Mouse (Mus musculus): Measurements from ENCODE around the gene Ttc23l. TPM values are rescaled to one million over a fixed set of nuclear protein-coding genes. Genes with fewer than 3 reads are reported as not detected.
"Not testable (repeated sequence)": the region's sequence is repeated elsewhere in the genome, so short reads cannot be mapped to it uniquely, and the experiment has no call there.

The Ttc23l gene
- polyA plus RNA-seq, 1 experiment from 2014 or later, result not detected

GRCm38 (mm10) chr15:10564201-10564600 lies 5.7 kb upstream of the Ttc23l start:
- no peak overlapping the region for H3K4me3 ChIP-seq
- no peak overlapping the region for H3K4me2 ChIP-seq
- 64% methylated on average over 1 of the region's 1 CpGs for WGBS
- no peak overlapping the region for H3K27ac ChIP-seq
- H3K27me3 ChIP-seq, result no peaks in the 10 kb centered on the region
- H3K9me3 ChIP-seq (replicated peaks), result no peaks in the 10 kb centered on the region
- H3K9ac ChIP-seq, result no peak overlapping the region
- peaks cover 30% of the 10 kb centered on the region for H3K36me3 ChIP-seq (ENCODE audit: poor library complexity, severe bottlenecking)
- H3K4me1 ChIP-seq, result no peaks in the 10 kb centered on the region
- no peak for ATAC-seq

DNA sequence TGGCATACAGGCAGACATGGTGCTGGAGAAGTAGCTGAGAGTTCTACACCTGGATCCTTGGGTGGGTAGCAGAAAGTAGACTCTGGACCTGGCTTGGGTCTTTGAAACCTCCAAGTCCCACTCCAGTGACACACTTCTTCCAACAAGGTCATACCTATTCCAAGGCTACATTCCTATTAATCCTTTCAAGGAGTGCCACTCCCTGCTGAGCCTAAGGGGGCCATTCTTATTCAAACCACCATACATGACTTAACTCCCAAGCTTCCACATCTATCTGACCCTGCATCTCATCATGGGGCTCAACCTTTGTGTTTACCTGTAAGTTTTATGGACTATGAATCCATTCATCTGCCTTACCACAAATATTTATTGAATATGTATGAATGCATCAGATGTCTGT lies 3.8 kb upstream of the Ttc23l start:
- no peak for ATAC-seq
- no peaks in the 10 kb centered on the region for H3K9me3 ChIP-seq (replicated peaks)
- H3K4me3 ChIP-seq, result no peak overlapping the region
- no peak overlapping the region for H3K4me2 ChIP-seq
- no peaks in the 10 kb centered on the region for H3K27me3 ChIP-seq
- no peak overlapping the region for H3K27ac ChIP-seq
- H3K9ac ChIP-seq, result no peak overlapping the region
- no peaks in the 10 kb centered on the region for H3K4me1 ChIP-seq
- H3K36me3 ChIP-seq (ENCODE audit: poor library complexity, severe bottlenecking), result peaks cover 12% of the 10 kb centered on the region

DNA sequence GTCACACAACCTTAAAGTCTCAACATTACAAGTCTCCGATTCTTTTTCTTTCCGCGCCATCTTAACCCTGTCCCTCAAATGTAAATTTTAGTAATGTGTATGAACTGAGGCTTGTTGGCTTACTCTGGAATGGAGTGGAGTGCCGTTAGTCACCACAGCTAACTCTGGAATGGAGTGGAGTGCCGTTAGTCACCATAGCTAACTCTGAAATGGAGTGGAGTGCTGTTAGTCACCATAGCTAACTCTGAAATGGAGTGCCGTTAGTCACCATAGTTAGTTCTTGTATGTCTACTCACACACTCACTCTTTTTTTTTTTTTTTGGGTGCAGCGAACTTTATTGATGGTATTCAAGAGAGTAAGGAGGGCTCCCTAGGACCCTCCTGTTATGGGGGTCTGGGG lies 1.5 kb upstream of the Ttc23l start:
- ATAC-seq, result no peak
- Histone ChIP-seq H3K4me1 (no peaks in the 10 kb centered on the region), H3K9ac (no peak overlapping the region), H3K4me2 (no peak overlapping the region), H3K36me3 (ENCODE audit: poor library complexity, severe bottlenecking) (no peaks in the 10 kb centered on the region), H3K4me3 (no peak overlapping the region), H3K27ac (no peak overlapping the region), H3K9me3 (replicated peaks) (no peaks in the 10 kb centered on the region), H3K27me3 (no peaks in the 10 kb centered on the region)
- 97% methylated on average over 7 of the region's 7 CpGs for WGBS

DNA sequence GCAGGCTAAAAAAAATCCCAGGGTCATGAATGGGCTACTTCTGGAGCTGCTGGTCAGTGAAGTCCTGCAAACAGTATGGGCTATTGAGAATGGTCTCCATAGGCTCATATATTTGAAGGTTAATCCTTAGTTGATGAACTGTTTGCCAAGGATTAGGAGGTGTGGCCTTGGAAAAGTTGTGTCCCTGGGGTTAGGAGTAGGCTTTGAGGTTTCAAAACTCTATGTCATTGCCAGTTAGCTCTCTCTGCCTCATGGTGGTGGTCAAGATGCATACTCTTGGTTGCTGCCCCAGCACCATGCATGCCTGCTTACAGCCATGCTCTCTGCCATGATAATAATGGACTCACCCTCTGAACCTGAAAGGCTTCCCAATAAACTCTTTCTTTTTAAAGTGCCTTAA lies 4.1 kb downstream of the Ttc23l start:
- Histone ChIP-seq H3K27ac (no peak overlapping the region), H3K9me3 (replicated peaks) (no peaks in the 10 kb centered on the region), H3K4me1 (no peaks in the 10 kb centered on the region), H3K4me3 (no peak overlapping the region), H3K36me3 (ENCODE audit: poor library complexity, severe bottlenecking) (no peaks in the 10 kb centered on the region), H3K9ac (no peak overlapping the region), H3K4me2 (no peak overlapping the region), H3K27me3 (no peaks in the 10 kb centered on the region)
- ATAC-seq, result no peak

DNA sequence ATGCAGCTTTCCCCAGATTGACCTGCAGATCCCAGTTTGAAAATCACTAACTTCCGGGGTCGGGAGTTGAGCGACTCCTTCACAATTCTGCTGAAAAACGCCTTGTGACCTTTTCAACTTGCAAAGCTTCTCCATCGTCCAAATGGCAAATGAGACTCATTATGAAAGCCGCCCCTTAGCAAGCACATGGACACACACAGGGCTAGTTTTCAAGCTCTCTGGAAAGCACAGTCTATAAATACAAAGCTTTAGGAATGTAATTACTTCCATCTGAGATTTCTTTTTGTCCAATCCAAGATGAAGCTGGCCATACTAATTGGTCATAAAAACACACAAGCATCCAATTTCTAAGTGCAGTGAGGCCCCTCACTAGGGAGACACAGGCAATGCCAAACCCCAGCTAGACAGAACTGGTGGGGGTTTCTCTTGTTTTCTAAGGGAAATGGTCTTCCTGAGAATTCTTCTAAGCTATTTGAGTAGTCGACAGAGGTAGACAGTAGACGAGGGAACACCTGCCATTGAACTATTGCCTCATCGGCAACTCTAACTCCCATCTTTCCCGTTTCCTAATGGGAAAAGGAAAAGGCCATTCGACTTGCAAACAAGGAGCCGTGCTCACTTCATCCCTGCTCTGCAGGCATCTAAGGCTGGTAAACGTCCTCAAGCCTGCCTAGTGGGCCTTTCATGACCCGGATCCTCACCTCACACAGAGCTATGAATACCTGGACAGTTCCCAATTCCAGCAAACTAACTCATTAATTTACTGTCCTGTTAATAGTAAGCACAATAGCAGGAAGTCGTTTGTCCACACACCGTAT lies 18.0 kb downstream of the Ttc23l start:
- ATAC-seq, result no peak

DNA sequence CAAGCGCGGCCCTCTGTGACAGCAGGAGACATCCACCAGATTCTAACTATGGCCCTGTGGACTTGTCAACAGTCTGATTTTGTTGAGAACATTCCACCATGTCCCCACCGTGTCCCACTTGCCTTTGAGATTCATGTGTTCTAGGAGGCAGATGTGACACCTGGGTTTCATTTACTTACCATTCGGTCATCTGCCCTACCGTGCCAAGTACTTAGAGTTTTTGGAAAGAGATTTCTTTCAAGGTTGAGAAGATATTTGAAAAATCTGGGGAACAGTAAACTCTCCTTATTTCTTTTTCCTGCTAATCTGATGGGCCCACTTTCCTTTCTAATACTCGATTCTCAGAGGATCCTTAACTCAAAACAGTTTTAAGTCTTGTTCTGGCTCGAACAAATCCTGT lies 22.5 kb downstream of the Ttc23l start:
- Histone ChIP-seq H3K36me3 (ENCODE audit: poor library complexity, severe bottlenecking) (no peaks in the 10 kb centered on the region), H3K9me3 (replicated peaks) (no peaks in the 10 kb centered on the region), H3K9ac (no peak overlapping the region), H3K27ac (no peak overlapping the region), H3K27me3 (no peaks in the 10 kb centered on the region), H3K4me2 (no peak overlapping the region), H3K4me1 (no peaks in the 10 kb centered on the region; the same call in 1 of the 2 replicates), H3K4me3 (no peak overlapping the region)
- 92% methylated on average over 7 of the region's 7 CpGs for WGBS
- no peak for ATAC-seq

More for the DNA sequence above, 18.0 kb downstream of the Ttc23l start:
- H3K4me3 ChIP-seq, result no peak overlapping the region
- H3K9me3 ChIP-seq (replicated peaks), result no peaks in the 10 kb centered on the region
- H3K36me3 ChIP-seq (ENCODE audit: poor library complexity, severe bottlenecking), result no peaks in the 10 kb centered on the region
- H3K9ac ChIP-seq, result no peak overlapping the region
- H3K4me2 ChIP-seq, result no peak overlapping the region
- WGBS, result 61% methylated on average over 16 of the region's 16 CpGs
- no peaks in the 10 kb centered on the region for H3K27me3 ChIP-seq
- no peak overlapping the region for H3K27ac ChIP-seq
- no peaks in the 10 kb centered on the region; the same call in 1 of the 2 replicates for H3K4me1 ChIP-seq

GRCm38 (mm10) chr15:10534591-10534990 lies 23.9 kb downstream of the Ttc23l start:
- H3K9me3 ChIP-seq (replicated peaks), result no peaks in the 10 kb centered on the region
- no peak overlapping the region for H3K27ac ChIP-seq
- no peak for ATAC-seq
- H3K36me3 ChIP-seq (ENCODE audit: poor library complexity, severe bottlenecking), result no peaks in the 10 kb centered on the region
- WGBS, result 86% methylated on average over 5 of the region's 5 CpGs
- H3K27me3 ChIP-seq, result no peaks in the 10 kb centered on the region
- no peak overlapping the region for H3K4me2 ChIP-seq
- no peak overlapping the region for H3K4me3 ChIP-seq
- no peak overlapping the region for H3K9ac ChIP-seq
- H3K4me1 ChIP-seq, result no peaks in the 10 kb centered on the region

DNA sequence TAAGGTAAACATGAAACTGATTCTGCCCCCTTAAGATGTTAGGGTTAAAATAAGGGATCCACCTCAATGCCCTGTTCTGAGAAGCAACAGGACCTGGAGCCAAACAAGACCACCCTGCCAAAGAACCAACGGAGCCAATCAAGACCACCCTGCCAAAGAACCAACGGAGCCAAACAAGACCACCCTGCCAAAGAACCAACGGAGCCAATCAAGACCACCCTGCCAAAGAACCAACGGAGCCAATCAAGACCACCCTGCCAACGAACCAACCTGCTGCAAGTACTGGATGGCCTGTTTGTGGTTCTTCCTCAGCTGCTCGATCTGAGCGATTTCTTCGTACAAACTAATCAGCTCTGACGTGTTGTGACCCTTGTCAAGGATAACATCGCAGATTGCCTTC lies 25.1 kb downstream of the Ttc23l start:
- ATAC-seq; H3K9ac ChIP-seq; H3K9me3 ChIP-seq (replicated peaks); H3K27ac ChIP-seq; H3K27me3 ChIP-seq; H3K36me3 ChIP-seq (ENCODE audit: poor library complexity, severe bottlenecking); H3K4me1 ChIP-seq; H3K4me3 ChIP-seq; H3K4me2 ChIP-seq: not testable (repeated sequence)
- 92% methylated on average over 10 of the region's 10 CpGs for WGBS

- no peaks in the 10 kb centered on the region for H3K4me1 ChIP-seq
- no peak overlapping the region for H3K4me3 ChIP-seq
- H3K36me3 ChIP-seq (ENCODE audit: poor library complexity, severe bottlenecking), result no peaks in the 10 kb centered on the region
- no peak overlapping the region for H3K27ac ChIP-seq
- H3K27me3 ChIP-seq, result no peaks in the 10 kb centered on the region
- H3K4me2 ChIP-seq, result no peak overlapping the region
- 89% methylated on average over 4 of the region's 4 CpGs for WGBS
- H3K9ac ChIP-seq, result no peak overlapping the region
- ATAC-seq, result no peak
- H3K9me3 ChIP-seq (replicated peaks), result no peaks in the 10 kb centered on the region
Observed at GRCm38 (mm10) chr15:10531352-10531751, 27.1 kb downstream of the Ttc23l start.

- H3K9ac ChIP-seq, result no peak overlapping the region
- H3K4me2 ChIP-seq, result no peak overlapping the region
- ATAC-seq, result no peak
- WGBS, result 77% methylated on average over 1 of the region's 1 CpGs
- H3K9me3 ChIP-seq (replicated peaks), result no peaks in the 10 kb centered on the region
- no peaks in the 10 kb centered on the region for H3K36me3 ChIP-seq (ENCODE audit: poor library complexity, severe bottlenecking)
- H3K27ac ChIP-seq, result no peak overlapping the region
- no peaks in the 10 kb centered on the region for H3K4me1 ChIP-seq
- no peak overlapping the region for H3K4me3 ChIP-seq
- no peaks in the 10 kb centered on the region for H3K27me3 ChIP-seq
Observed at GRCm38 (mm10) chr15:10525896-10526295, 32.6 kb downstream of the Ttc23l start.

GRCm38 (mm10) chr15:10515166-10515565 lies 43.3 kb downstream of the Ttc23l start:
- no peak for ATAC-seq
- Histone ChIP-seq H3K27me3 (no peaks in the 10 kb centered on the region), H3K36me3 (ENCODE audit: poor library complexity, severe bottlenecking) (no peaks in the 10 kb centered on the region), H3K9me3 (replicated peaks) (no peaks in the 10 kb centered on the region), H3K4me3 (no peak overlapping the region), H3K4me1 (no peaks in the 10 kb centered on the region), H3K27ac (no peak overlapping the region), H3K4me2 (no peak overlapping the region), H3K9ac (no peak overlapping the region)
- WGBS, result 79% methylated on average over 7 of the region's 7 CpGs

- H3K4me1 ChIP-seq, result no peaks in the 10 kb centered on the region
- H3K9me3 ChIP-seq (replicated peaks), result no peaks in the 10 kb centered on the region
- no peak overlapping the region for H3K4me3 ChIP-seq
- 84% methylated on average over 11 of the region's 11 CpGs for WGBS
- ATAC-seq, result no peak
- H3K27me3 ChIP-seq, result no peaks in the 10 kb centered on the region
- no peak overlapping the region for H3K9ac ChIP-seq
- H3K36me3 ChIP-seq (ENCODE audit: poor library complexity, severe bottlenecking), result no peaks in the 10 kb centered on the region
- no peak overlapping the region for H3K27ac ChIP-seq
- no peak overlapping the region for H3K4me2 ChIP-seq
Observed at GRCm38 (mm10) chr15:10506099-10506498, 52.4 kb downstream of the Ttc23l start.

All from forebrain, embryonic 13.5 days (tissue).